Mouse (Mus musculus): ENCODE measurements around the gene Reps2.

DNA sequence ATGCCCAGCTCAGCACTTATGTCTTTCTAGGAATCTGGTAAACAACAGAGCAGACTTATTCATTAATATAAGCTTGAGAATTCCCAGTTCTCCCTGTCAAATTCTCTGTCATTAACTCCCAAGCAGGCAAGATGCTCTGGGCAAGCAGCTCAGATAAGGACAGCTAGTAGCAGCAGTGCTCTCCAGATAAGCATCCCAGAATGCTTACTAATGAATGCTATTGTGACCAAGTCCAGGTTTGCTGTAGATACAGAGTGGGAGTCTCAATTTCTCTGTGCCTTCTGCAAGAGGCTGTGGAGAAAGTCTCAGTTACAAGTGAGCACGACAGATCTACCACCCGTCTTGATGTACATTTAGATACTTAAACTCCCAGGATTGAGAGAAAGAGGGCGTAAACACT, 173.2 kb downstream of the Reps2 start:
- TF ChIP-seq CTCF (IDR thresholded peaks at IDR 0.05; ENCODE audit: low read depth, low read length), result no peak
- TF ChIP-seq GATA1 (IDR thresholded peaks at IDR 0.05; ENCODE audit: borderline replicate concordance, low read length), result no peak
- TF ChIP-seq TAL1 (conservative IDR thresholded peaks at IDR 0.05; ENCODE audit: low read depth, low read length), result no peak
- no peak for TF ChIP-seq GATA2 (IDR thresholded peaks at IDR 0.05; ENCODE audit: borderline replicate concordance, low read depth, low read length)
